Mouse (Mus musculus) cerebellum, adult 2 months (tissue): Measurements from ENCODE around the gene Dgkh.

Source experiments
- CTCF ChIP-seq: fragments of 200-500 bp; IDR thresholded peaks from 2 replicates; pipeline ENCODE4 v1.5.1; 2011; ENCODE audit warnings: low read depth, mild to moderate bottlenecking, control low read depth, low read length, moderate library complexity, borderline replicate concordance; ENCODE audit not compliant: insufficient read depth
- POLR2A ChIP-seq: fragments of 200-500 bp; IDR thresholded peaks from 2 replicates; pipeline ENCODE4 v1.6.1; 2011; ENCODE audit warnings: low read length, control low read depth, borderline replicate concordance; ENCODE audit not compliant: insufficient read depth

DNA sequence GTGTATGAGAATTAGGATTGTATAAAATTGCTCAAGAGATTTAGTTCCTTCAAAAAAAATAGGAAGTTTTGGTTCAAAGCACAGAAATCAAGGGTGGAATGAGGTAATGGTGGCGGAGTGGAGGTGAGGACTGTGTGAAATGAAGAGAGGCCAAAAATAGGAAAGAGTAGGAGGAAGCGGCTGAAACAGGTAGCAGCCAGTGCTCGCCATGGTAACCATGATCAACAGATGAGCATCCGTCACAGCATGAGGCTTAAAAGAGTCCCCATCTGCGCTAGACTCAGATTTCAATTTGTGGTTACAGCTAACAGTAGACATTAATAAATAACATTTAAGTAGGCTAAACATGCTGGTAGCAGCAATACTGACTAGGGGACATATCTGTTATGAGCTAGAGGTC lies 33.4 kb downstream of the Dgkh start:
- no peak for TF ChIP-seq CTCF
- TF ChIP-seq POLR2A: no peak
